Mouse (Mus musculus) spleen, postnatal 4 days (tissue): ENCODE measurements around the gene Mfap4.

ENCODE experiments used
- DNase-seq, 2 experiments: peaks; one replicate each; pipeline ENCODE4 v3.0.0; 2022; ENCODE audit warnings: low spot score in 2 of 2

The Mfap4 gene

DNA sequence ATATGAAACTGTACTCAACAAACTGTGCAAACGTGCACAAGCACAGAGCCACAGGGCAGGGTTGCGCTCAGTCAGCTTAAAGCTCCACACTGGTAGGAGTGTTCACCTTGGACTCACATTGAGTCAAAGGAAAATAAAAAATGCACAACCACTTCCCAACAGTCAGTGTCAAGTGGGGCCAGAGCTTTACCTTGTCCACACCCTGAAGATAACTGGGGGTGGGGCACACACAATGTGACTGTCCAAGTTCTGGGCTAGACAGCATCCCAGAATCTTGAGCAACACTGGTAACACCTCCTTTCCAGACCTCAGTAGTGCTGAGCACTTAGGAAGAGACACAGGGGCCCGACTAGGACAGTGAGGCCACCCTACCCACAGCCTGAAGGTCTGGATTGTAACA, 33.6 kb downstream of the Mfap4 start:
- no peak for DNase-seq

DNA sequence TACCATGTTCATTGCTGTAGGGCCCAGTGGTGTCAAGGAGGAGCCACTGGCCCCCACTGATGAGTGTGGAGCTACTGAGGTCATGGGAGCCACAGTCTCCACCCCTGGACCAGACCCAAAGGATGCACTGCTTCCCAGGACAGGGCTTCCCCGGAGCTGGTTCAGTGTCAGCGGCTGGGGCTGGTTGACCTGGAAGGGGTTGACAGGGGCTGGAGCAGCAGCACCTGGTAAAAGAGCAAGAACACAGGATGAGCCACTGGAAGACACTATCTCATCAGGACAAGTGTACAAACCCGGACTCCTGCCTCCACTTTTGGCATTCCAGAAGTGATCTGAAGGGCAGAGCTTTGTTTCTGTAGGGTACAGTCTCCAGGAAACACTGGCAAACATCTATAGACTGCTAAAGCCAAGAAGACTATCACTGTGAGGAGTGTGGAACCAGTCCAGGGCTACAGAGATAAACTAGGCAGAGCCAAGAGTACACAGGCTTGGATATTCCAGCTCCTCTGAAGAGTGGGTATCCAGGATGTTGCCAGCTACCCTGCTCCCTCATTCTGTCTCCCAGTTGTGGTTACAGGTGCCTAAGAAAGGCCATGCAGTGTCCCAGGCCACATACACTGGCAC, 34.4 kb downstream of the Mfap4 start:
- DNase-seq: no peak

DNA sequence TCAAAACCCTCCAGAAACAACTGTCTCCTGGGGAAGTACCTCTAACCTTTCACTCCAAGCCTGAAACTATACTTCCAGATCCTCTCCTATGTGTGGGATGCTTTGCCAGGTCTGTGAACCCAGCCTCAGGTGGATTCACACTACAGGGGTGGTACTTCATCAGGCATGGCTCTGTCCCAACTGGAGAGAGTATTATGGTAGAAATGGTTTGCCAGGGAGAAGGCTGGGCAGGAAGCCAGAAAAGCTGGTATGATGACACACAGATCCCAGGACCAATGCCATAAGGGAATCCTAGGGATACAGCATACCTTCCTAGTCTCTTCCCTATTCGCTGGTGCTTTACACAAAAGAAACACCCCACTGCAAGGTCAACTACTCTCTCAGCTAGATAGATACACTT, 41.6 kb downstream of the Mfap4 start:
- no peak for DNase-seq

DNA sequence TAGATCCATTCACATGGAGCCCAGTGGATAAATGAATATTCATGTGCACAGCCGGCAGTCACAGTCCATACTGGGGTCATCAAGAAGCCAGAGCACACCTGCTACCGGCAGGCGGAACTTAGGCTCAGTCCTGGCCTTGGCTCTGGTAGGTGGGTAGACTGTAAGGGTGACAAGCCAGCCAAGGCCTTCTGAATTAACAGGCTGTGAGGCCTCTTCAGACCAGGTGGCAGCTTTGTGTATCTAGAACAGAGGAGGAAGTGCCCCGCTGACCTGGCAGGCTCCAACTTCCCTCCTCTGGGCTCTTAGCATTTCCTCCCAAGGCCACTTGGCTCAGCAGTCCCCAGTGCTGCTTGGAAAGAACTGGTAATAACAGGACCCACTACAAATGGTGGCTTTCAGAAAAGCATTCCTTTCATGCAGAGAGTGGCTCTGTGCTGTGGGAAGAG, 44.1 kb downstream of the Mfap4 start:
- DNase-seq: no peak

DNA sequence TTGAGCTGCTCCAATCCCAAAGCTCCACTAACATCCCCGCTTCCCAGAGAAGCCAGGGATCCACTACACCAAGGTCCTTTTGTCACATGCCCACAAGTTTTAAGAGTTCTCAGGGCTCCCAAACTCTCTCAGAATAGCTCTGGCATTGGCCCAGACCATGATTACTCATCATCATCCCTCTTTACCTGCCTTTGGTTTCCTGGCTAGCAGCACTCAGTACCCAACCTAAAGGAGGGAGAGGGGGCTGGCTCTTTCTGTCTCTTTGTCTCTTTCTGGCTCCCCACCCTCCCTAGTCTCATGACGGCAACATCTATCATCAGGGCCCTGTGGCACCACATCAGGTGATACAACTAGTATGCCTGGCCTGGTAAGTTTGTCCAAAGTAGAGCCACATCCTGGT, 47.6 kb downstream of the Mfap4 start:
- DNase-seq: no peak

DNA sequence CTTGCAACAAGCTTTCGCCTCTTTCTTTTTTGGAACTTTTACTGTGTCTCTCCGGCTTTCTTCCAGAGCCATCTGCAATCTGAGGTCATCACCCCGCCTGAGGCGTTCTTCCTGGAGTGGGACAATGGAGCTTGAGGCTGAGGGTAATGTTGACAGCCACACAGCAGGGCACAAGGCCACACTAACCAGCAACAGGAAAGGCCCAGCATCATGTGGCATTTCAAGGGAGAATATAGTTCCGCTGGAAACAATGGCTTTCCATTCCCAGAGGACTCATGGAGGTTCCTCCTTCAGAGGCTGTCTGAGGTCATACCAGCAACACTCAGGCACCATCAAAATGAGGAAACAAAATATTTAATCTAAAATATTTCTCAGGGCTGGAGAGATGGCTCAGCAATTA, 48.3 kb downstream of the Mfap4 start:
- no peak for DNase-seq

DNA sequence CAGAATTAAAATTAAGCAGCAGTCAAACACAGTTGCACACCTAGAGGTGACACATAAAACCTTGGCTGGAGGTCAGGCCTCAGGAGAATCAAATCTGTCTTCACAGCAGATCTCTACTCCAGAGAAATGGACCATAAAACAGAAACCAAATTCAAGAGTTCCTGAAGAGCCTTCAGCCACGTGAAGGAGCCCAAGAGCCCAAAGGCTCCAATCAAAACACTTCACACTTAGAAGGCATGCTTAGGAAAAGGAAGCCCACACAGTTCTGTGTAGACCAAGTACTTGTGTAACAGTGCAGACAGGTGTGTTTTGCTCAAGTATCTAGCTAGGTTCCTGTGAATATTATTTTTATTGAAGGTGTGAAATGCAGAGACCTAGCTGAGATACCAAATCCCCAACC, 50.3 kb downstream of the Mfap4 start:
- DNase-seq: no peak

DNA sequence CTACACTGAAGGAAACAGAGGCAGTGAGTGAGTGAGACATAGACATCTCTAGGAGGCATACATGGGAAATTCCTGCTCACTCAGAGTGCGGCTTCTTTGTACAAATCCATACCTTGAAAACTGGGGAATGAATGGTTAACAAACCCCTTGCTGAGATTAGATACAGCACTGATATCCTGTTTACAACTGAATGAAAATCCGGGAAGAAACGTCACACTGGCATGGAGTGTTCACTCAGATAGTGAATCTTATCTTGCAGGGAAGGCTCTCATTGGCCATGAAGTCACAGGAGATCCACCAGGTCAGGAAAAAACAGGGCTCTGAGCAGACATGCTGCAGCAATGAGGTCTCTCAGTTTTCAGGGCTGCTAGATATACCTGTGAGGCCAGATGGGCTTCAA, 51.7 kb downstream of the Mfap4 start:
- DNase-seq: no peak

DNA sequence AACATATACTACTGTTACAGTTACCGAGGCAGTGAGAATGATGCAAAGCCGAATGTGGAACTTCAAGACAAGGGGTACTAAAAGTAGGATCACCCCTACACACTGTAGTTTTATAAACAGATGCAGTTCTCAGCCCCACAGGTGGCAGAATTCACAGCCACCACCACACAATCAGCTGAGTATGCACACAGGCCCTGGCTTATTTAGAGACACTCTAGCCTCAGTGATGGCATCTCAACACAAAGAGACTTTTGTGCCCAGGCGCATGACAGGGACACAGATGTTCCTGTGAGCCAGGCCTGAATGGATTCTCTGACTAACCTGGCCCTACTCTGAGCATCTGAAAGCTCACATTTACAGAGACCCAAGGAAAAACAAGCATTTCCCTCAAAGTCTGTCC, 52.1 kb downstream of the Mfap4 start:
- no peak for DNase-seq
